Mouse (Mus musculus): ENCODE measurements around the gene Cped1.

DNA sequence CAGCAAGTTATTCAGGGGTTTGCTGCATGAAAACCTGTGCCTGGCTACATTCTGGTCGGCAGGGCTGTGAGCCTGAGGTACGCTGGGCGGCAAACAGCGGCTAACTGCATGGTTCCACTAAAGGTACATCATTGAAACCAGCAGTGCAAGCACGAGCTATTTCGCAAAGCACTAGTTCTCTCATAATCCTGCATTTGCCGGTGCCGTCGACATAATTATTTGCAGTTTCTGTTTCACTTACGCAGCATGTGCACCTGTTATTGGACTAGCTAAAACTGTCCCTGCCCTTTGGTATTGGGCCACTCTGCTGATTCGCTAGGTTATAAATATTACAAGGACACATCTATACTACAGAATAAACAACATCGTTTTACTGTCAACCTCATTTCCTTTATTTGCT is 24.5 kb downstream of the Cped1 start:
- TF ChIP-seq CTCF (IDR thresholded peaks at IDR 0.05; ENCODE audit: control insufficient read depth, insufficient read depth, insufficient replicate concordance, low read depth, low read length) (no peak), POLR2A (IDR thresholded peaks at IDR 0.05; ENCODE audit: control insufficient read depth, low read depth, low read length) (no peak)
